Mouse (Mus musculus): ENCODE results near the gene Arvcf. TPM values are rescaled to one million over a fixed set of nuclear protein-coding genes. Genes with fewer than 3 reads are reported as not detected.

Arvcf gene
- polyA plus RNA-seq, 1 experiment from 2014 or later, result 71.0 TPM

MicroRNAs encoded within 50 kb of the gene (microRNA counts, 519-probe panel; counts per million panel counts)
- microRNA mmu-miR-185, result 4,301 counts per million, percentile 36 among the panel's probes with 10 or more counts

Small RNA genes lying within 50 kb of the gene (microRNA-seq; reads per million reads assigned to microRNA genes)
- gene Gm26219, result not detected
- gene Mir185, result 558 reads per million, percentile 72 among the genes with 10 or more reads in this experiment

Other genes starting within 250 kb of the Arvcf start
- 2.2 and 2.7 TPM in 2 replicates for gene Rtn4r, start 220.5 kb upstream of the Arvcf start, polyA plus RNA-seq (2014; fragmentation: Nextera tagmentation; extraction: Ambion mirVana)
- not detected in 2 replicates for gene Ccdc188, start 130.3 kb upstream of the Arvcf start, polyA plus RNA-seq (2014; fragmentation: Nextera tagmentation; extraction: Ambion mirVana)
- gene Zdhhc8, start 113.0 kb upstream of the Arvcf start, polyA plus RNA-seq (2014; fragmentation: Nextera tagmentation; extraction: Ambion mirVana), result 7.1 and 8.4 TPM in 2 replicates
- gene Trmt2a, start 99.5 kb upstream of the Arvcf start, polyA plus RNA-seq (2014; fragmentation: Nextera tagmentation; extraction: Ambion mirVana), result 90.4 and 104 TPM in 2 replicates
- gene Ranbp1, start 99.5 kb upstream of the Arvcf start, polyA plus RNA-seq (2014; fragmentation: Nextera tagmentation; extraction: Ambion mirVana), result 1,256 and 1,339 TPM in 2 replicates
- 1.4 TPM in 1 of 2 replicates, not detected in the other for gene Gm49776, start 89.9 kb upstream of the Arvcf start, polyA plus RNA-seq (2014; fragmentation: Nextera tagmentation; extraction: Ambion mirVana)
- 33.1 and 34.9 TPM in 2 replicates for gene Dgcr8, start 58.9 kb upstream of the Arvcf start, polyA plus RNA-seq (2014; fragmentation: Nextera tagmentation; extraction: Ambion mirVana)
- gene Tango2, start 79 bp upstream of the Arvcf start, polyA plus RNA-seq (2014; fragmentation: Nextera tagmentation; extraction: Ambion mirVana), result 38.9 and 39.2 TPM in 2 replicates
- 21.0 and 22.7 TPM in 2 replicates for gene Txnrd2, start 78.2 kb downstream of the Arvcf start, polyA plus RNA-seq (2014; fragmentation: Nextera tagmentation; extraction: Ambion mirVana)
- 50.8 and 52.5 TPM in 2 replicates for gene Comt, start 78.7 kb downstream of the Arvcf start, polyA plus RNA-seq (2014; fragmentation: Nextera tagmentation; extraction: Ambion mirVana)
- 10.3 and 12.9 TPM in 2 replicates for gene Gnb1l, start 150.5 kb downstream of the Arvcf start, polyA plus RNA-seq (2014; fragmentation: Nextera tagmentation; extraction: Ambion mirVana)
- gene Rtl10, start 150.7 kb downstream of the Arvcf start, polyA plus RNA-seq (2014; fragmentation: Nextera tagmentation; extraction: Ambion mirVana), result 2.0 and 2.1 TPM in 2 replicates
- gene Tbx1, start 242.5 kb downstream of the Arvcf start, polyA plus RNA-seq (2014; fragmentation: Nextera tagmentation; extraction: Ambion mirVana), result 0.63 and 0.87 TPM in 2 replicates